Mouse (Mus musculus): Measurements from ENCODE around the gene Krtap31-1.
"Not testable (repeated sequence)": the region's sequence is repeated elsewhere in the genome, so short reads cannot be mapped to it uniquely, and the experiment has no call there.

The Krtap31-1 gene

GRCm38 (mm10) chr11:99907620-99908019, at the start of gene Krtap31-1:
TSS of gene Krtap31-1 (plus strand) at chr11:99907920.
- no peak for DNase-seq (ENCODE audit: extremely low read depth, low read depth, low spot score)

- no peak for DNase-seq (ENCODE audit: extremely low read depth, low read depth, low spot score)
These were observed 49.0 kb upstream of the Krtap31-1 start for GRCm38 (mm10) chr11:99858761-99859160.

DNA sequence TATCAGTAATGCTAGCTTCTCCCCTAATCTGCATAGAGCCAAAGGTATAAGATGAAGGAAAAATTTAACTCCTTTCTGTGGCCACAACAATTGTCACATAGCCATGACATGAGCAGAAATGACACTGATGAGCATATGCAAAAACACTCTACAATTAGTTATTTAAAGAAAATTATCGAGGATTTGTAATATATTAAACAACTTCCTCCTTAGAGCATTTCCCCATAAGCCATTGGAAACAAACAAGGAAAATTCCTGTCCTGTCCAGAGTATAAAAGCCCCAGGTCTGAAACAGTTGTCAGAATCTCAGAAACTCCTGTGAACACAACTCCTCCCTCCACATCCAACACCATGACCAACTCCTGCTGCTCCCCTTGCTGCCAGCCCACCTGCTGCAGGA, 43.5 kb upstream of the Krtap31-1 start, which contains the start of gene Gm11559:
TSS of gene Gm11559 (plus strand) at position 301 of the 400 bp plus-strand sequence.
- DNase-seq (ENCODE audit: extremely low read depth, low read depth, low spot score): not testable (repeated sequence)

GRCm38 (mm10) chr11:99873089-99873488, 34.6 kb upstream of the Krtap31-1 start, which contains the start of gene Krtap9-1:
TSS of gene Krtap9-1 (plus strand) at chr11:99873389.
- not testable (repeated sequence) for DNase-seq (ENCODE audit: extremely low read depth, low read depth, low spot score)

DNA sequence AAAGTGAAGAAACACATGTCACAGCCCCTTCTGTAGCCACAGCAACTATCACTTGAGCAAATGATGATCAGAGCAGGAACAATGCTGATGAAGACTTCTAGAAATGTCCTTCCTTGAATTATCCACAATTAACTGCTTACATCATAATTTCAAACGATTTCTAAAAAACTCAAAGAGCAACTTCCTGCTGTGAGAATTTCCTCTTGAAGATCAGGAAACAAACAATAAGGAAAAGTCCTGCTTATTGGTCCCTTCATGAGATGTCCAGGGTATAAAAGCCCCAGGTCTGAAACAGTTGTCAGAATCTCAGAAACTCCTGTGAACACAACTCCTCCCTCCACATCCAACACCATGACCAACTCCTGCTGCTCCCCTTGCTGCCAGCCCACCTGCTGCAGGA, 28.8 kb upstream of the Krtap31-1 start, which contains the start of gene Gm11567:
TSS of gene Gm11567 (plus strand) at position 301 of the 400 bp plus-strand sequence.
- DNase-seq (ENCODE audit: extremely low read depth, low read depth, low spot score): not testable (repeated sequence)

GRCm38 (mm10) chr11:99914451-99914850, 6.7 kb downstream of the Krtap31-1 start, which contains the start of gene Gm11565:
TSS of gene Gm11565 (plus strand) at chr11:99914751.
- no peak for DNase-seq (ENCODE audit: extremely low read depth, low read depth, low spot score)

DNA sequence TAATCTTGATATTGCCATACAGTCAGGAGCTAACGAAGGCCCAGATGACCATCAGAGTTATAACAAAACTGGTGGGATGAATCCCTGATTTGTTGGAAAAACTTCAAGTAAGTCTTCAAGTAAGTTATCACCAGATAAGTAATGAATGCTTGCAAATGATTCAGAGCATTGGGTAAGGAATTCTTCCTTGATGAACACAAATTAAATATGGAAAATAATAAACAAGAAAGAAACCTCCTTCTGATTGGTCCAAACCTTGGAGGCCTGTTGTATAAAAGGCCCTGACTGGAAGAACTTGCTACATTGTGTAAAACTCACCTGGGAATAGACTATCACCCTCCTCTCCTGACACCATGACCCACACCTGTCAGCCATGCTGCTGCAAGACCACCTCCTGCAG, 28.3 kb downstream of the Krtap31-1 start, which contains the start of gene Krtap31-2:
TSS of gene Krtap31-2 (plus strand) at position 301 of the 400 bp plus-strand sequence.
- no peak for DNase-seq (ENCODE audit: extremely low read depth, low read depth, low spot score)

DNA sequence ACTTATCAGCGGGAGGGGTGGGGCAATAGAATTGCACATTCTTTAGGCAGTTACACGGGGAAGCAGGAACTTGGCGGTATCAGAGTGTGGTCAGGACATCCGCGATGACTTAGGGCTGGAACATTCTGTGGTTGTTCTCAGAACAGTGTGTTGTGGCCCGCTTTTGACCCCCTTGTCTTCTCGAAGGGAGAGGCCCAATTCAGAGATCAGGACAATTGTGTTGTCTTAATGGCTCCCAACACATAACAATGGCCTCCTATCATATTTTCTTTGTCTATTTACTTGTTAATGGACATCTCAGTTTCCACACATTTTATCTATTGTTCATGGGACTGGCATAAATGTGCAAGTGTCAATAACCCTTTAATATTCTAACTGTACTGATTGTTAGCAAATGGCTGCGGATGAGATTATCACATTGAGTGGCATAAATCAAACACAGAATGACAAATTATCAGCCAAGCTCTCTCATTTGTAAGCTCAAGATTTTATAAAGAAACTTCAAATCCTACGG, 30.1 kb downstream of the Krtap31-1 start:
- DNase-seq (ENCODE audit: extremely low read depth, low read depth, low spot score): no peak

- DNase-seq (ENCODE audit: extremely low read depth, low read depth, low spot score): no peak
These were observed 40.5 kb downstream of the Krtap31-1 start, which contains the start of gene Krtap9-5 for GRCm38 (mm10) chr11:99948175-99948574. TSS of gene Krtap9-5 (plus strand) at chr11:99948475.
